Mouse (Mus musculus): ENCODE measurements around the gene Afg3l1. TPM values are rescaled to one million over a fixed set of nuclear protein-coding genes. Genes with fewer than 3 reads are reported as not detected.
A peak's percentile ranks its signal among the peaks of the same experiment; 100 is the strongest.
"Not testable (repeated sequence)": the region's sequence is repeated elsewhere in the genome, so short reads cannot be mapped to it uniquely, and the experiment has no call there.

Gene Afg3l1
- 32.2 and 33.2 TPM in 2 replicates for polyA plus RNA-seq (2014; fragmentation: Nextera tagmentation; extraction: Ambion mirVana)

DNA sequence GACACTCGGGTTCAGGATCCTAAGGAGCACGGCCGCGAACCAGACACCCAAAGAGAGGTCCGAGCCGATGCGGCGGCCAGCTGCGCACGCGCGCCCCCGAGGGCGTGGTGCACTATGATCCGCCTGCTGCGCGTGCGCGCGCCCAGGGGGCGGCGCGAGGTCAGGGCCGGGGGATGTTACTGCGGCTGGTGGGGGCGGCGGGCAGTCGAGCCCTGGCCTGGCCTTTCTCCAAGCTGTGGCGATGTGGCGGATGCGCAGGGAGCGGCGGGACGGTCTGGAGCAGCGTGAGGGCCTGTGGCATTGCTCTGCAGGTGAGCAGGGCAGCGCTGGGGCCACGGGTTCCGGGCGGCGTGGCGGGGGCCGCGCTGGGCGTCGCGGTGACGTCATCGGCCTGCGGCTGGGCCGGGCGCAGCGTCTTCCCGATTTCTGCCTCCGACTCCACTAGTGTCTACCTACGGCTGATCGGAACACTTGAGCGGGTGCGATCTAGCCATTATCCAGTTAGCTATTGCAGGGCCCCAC lies at the start of gene Afg3l1:
TSS of gene Afg3l1 (plus strand) at position 167 of the 522 bp plus-strand sequence.
- peak within 1 kb of the TSS; percentile 92 for H3K9ac ChIP-seq (replicated peaks; ENCODE audit: low read length)
- no peaks in the 10 kb centered on the region; the same call in 1 of the 2 replicates for H3K4me1 ChIP-seq (ENCODE audit: control insufficient read depth, insufficient read depth, low read length)
- peak within 1 kb of the TSS; percentile 84 for H3K4me3 ChIP-seq (ENCODE audit: low read depth, low read length)
- H3K27ac ChIP-seq (replicated peaks; ENCODE audit: low read depth, low read length): peak within 1 kb of the TSS; percentile 84
- no peaks in the 10 kb centered on the region; the same call in none of the 2 replicates for H3K36me3 ChIP-seq (replicated peaks; ENCODE audit: control insufficient read depth, insufficient read depth, low read depth, low read length)
- no peaks in the 10 kb centered on the region for H3K27me3 ChIP-seq (ENCODE audit: control insufficient read depth, insufficient read depth, low read length)
- WGBS: under 1% methylated on average over 58 of the region's 58 CpGs
- no peaks in the 10 kb centered on the region for H3K9me3 ChIP-seq (replicated peaks; ENCODE audit: control insufficient read depth, low read length)
- peak; percentile 88 for ATAC-seq (replicated peaks; ENCODE audit: insufficient number of reproducible peaks, low FRiP score, low TSS enrichment, low read depth)
- DNase-seq (ENCODE audit: low spot score): peak; percentile 93
- H3K4me2 ChIP-seq (ENCODE audit: low read depth, low read length): peak within 1 kb of the TSS; percentile 76

DNA sequence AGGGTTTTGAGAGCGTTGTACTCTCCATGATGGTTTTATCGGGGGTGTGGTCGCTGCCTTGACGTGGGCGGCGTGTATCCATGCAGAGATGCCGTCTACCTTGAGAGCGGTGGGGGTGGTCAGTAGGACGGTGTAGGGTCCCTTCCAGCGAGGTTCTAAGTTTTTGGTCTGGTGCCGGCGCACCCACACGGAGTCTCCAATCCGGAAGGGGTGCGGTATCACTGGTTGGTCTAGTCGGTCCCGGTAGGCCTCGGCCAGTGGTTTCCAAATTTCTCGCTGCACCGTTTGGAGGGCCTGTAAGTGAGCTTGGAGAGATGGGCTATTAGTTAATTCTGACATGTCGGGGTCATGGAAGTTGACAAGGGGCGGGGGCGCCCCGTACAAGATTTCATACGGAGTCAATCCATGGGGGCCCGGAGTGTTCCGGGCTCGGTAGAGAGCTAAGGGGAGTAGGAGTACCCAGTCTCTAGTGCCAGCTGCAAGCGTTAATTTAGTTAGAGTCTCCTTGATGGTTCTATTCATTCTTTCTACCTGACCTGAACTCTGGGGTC lies 49.3 kb upstream of the Afg3l1 start:
- no peak overlapping the region for H3K4me3 ChIP-seq (ENCODE audit: low read depth, low read length)
- 98% methylated on average over 29 of the region's 29 CpGs for WGBS
- H3K4me1 ChIP-seq (ENCODE audit: control insufficient read depth, insufficient read depth, low read length): no peaks in the 10 kb centered on the region
- no peak overlapping the region for H3K4me2 ChIP-seq (ENCODE audit: low read depth, low read length)
- ATAC-seq (replicated peaks; ENCODE audit: insufficient number of reproducible peaks, low FRiP score, low TSS enrichment, low read depth): no peak
- peaks cover 11% of the 10 kb centered on the region for H3K9me3 ChIP-seq (replicated peaks; ENCODE audit: control insufficient read depth, low read length)
- no peak for DNase-seq (ENCODE audit: low spot score)
- H3K27ac ChIP-seq (replicated peaks; ENCODE audit: low read depth, low read length): no peak overlapping the region
- no peaks in the 10 kb centered on the region for H3K27me3 ChIP-seq (ENCODE audit: control insufficient read depth, insufficient read depth, low read length)
- no peaks in the 10 kb centered on the region for H3K36me3 ChIP-seq (replicated peaks; ENCODE audit: control insufficient read depth, insufficient read depth, low read depth, low read length)
- no peak overlapping the region for H3K9ac ChIP-seq (replicated peaks; ENCODE audit: low read length)

DNA sequence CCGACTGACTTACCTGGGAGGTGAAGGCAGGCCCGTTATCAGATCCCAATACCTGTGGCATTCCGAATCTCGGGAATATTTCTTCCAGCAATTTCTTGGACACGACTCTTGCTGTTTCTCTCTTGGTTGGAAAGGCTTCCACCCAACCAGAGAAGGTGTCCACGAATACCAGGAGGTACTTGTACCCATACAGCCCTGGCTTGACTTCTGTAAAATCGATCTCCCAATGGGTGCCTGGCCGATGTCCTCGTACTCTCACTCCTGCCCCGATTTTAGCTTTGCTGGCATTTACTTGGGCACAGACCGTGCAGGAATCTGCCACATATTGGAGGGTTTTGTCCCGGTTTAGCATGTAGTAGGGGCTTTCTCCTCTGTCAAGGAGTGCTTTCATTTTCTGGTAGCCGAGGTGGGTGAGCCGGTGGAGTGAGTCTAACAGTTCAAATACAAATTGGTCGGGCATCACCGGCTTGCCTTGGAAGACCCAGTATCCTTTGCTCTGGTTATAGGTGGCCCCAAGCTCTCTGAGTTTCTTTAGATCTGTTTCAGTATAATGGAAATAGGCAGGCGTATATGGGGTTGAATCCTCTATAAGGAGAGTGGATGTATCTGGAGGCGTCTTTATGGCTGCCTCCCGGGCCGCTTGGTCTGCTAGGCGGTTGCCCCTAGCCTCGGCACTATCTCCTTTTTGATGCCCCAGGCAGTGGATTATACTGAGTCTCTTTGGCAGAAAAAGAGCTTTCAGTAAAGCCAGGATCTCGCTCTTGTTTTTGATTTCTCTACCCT lies 48.6 kb upstream of the Afg3l1 start:
- WGBS: 95% methylated on average over 23 of the region's 23 CpGs
- H3K9ac ChIP-seq (replicated peaks; ENCODE audit: low read length): no peak overlapping the region
- no peak overlapping the region for H3K27ac ChIP-seq (replicated peaks; ENCODE audit: low read depth, low read length)

DNA sequence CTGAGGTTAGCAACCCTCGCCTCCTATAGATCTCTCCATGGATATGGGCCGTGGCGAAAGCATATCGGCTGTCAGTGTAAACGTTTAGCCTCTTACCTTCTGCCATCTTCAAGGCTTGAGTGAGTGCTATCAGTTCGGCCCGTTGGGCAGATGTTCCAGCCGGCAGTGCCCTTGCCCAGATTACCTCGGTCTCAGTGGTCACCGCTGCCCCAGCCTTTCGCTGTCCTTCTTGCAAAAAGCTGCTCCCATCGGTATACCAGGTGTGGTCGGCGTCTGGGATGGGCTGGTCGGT lies 48.0 kb upstream of the Afg3l1 start:
- H3K9me3 ChIP-seq (replicated peaks; ENCODE audit: control insufficient read depth, low read length): peaks cover 11% of the 10 kb centered on the region
- not testable (repeated sequence) for H3K4me3 ChIP-seq (ENCODE audit: low read depth, low read length); H3K27ac ChIP-seq (replicated peaks; ENCODE audit: low read depth, low read length); H3K36me3 ChIP-seq (replicated peaks; ENCODE audit: control insufficient read depth, insufficient read depth, low read depth, low read length); H3K9ac ChIP-seq (replicated peaks; ENCODE audit: low read length); H3K4me1 ChIP-seq (ENCODE audit: control insufficient read depth, insufficient read depth, low read length); H3K4me2 ChIP-seq (ENCODE audit: low read depth, low read length); ATAC-seq (replicated peaks; ENCODE audit: insufficient number of reproducible peaks, low FRiP score, low TSS enrichment, low read depth); DNase-seq (ENCODE audit: low spot score); H3K27me3 ChIP-seq (ENCODE audit: control insufficient read depth, insufficient read depth, low read length)
- WGBS: 97% methylated on average over 15 of the region's 15 CpGs

More for the DNA sequence above, 48.6 kb upstream of the Afg3l1 start:
- Histone ChIP-seq H3K4me1 (ENCODE audit: control insufficient read depth, insufficient read depth, low read length) (no peaks in the 10 kb centered on the region), H3K36me3 (replicated peaks; ENCODE audit: control insufficient read depth, insufficient read depth, low read depth, low read length) (no peaks in the 10 kb centered on the region), H3K4me3 (ENCODE audit: low read depth, low read length) (no peak overlapping the region), H3K27me3 (ENCODE audit: control insufficient read depth, insufficient read depth, low read length) (no peaks in the 10 kb centered on the region), H3K4me2 (ENCODE audit: low read depth, low read length) (no peak overlapping the region), H3K9me3 (replicated peaks; ENCODE audit: control insufficient read depth, low read length) (peaks cover 11% of the 10 kb centered on the region)
- DNase-seq (ENCODE audit: low spot score): no peak
- ATAC-seq (replicated peaks; ENCODE audit: insufficient number of reproducible peaks, low FRiP score, low TSS enrichment, low read depth): no peak

DNA sequence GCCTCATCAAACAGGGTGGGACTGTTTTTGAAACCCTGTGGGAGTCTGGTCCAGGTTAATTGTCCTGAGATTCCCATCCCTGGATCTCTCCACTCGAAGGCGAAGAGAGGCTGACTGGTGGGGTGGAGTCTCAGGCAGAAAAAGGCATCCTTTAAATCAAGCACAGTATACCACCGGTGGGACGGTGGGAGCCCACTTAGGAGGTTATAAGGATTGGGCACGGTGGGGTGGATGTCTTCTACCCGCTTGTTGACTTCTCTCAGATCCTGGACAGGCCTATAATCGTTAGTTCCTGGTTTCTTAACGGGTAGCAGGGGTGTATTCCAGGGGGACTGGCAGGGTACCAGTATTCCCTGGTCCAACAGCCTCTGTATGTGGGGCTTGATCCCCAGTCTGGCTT lies 46.8 kb upstream of the Afg3l1 start:
- not testable (repeated sequence) for DNase-seq (ENCODE audit: low spot score); ATAC-seq (replicated peaks; ENCODE audit: insufficient number of reproducible peaks, low FRiP score, low TSS enrichment, low read depth); H3K4me2 ChIP-seq (ENCODE audit: low read depth, low read length); H3K27me3 ChIP-seq (ENCODE audit: control insufficient read depth, insufficient read depth, low read length); H3K36me3 ChIP-seq (replicated peaks; ENCODE audit: control insufficient read depth, insufficient read depth, low read depth, low read length); H3K4me3 ChIP-seq (ENCODE audit: low read depth, low read length); H3K27ac ChIP-seq (replicated peaks; ENCODE audit: low read depth, low read length); H3K9ac ChIP-seq (replicated peaks; ENCODE audit: low read length); H3K4me1 ChIP-seq (ENCODE audit: control insufficient read depth, insufficient read depth, low read length)
- 89% methylated on average over 7 of the region's 8 CpGs for WGBS
- peaks cover 11% of the 10 kb centered on the region for H3K9me3 ChIP-seq (replicated peaks; ENCODE audit: control insufficient read depth, low read length)

DNA sequence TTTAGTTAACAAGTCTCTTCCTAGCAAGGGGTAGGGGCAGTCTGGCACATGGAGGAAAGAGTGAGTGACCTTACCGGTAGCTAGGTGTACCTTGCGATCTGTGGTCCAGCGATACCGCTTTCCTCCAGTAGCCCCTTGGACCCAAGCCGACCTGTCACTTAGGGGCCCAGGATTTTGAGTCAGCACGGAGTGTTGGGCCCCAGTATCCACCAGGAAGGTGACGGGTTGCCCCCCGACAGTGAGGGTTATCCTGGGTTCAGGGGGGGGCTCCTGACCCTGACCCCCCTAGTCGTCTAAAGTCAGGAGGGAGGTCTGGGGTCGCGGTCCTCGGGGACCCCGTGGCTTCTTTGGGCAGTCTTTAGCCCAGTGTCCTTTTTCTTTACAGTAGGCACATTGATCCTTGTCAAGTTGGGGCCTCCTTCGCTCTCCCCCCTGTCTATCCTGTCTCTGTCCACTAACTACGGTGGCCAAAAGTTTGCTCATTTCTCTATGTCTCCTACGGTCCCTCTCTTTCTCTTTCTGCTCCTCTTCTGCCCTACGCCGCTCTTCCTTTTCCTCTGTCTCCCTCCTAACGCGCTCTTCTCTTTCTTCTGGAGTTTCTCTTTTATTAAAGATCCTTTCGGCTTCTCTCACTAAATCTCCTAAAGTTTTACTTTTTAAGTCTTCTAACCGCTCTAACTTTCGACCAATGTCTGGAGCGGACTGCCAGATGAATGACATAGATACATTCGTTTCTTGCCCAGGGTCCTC lies 45.9 kb upstream of the Afg3l1 start:
- Histone ChIP-seq H3K4me2 (ENCODE audit: low read depth, low read length) (no peak overlapping the region), H3K9me3 (replicated peaks; ENCODE audit: control insufficient read depth, low read length) (peaks cover 11% of the 10 kb centered on the region), H3K4me1 (ENCODE audit: control insufficient read depth, insufficient read depth, low read length) (no peaks in the 10 kb centered on the region), H3K27ac (replicated peaks; ENCODE audit: low read depth, low read length) (no peak overlapping the region), H3K27me3 (ENCODE audit: control insufficient read depth, insufficient read depth, low read length) (no peaks in the 10 kb centered on the region), H3K9ac (replicated peaks; ENCODE audit: low read length) (no peak overlapping the region), H3K36me3 (replicated peaks; ENCODE audit: control insufficient read depth, insufficient read depth, low read depth, low read length) (no peaks in the 10 kb centered on the region), H3K4me3 (ENCODE audit: low read depth, low read length) (no peak overlapping the region)
- WGBS: 94% methylated on average over 25 of the region's 25 CpGs
- ATAC-seq (replicated peaks; ENCODE audit: insufficient number of reproducible peaks, low FRiP score, low TSS enrichment, low read depth) (no peak), DNase-seq (ENCODE audit: low spot score) (no peak)

DNA sequence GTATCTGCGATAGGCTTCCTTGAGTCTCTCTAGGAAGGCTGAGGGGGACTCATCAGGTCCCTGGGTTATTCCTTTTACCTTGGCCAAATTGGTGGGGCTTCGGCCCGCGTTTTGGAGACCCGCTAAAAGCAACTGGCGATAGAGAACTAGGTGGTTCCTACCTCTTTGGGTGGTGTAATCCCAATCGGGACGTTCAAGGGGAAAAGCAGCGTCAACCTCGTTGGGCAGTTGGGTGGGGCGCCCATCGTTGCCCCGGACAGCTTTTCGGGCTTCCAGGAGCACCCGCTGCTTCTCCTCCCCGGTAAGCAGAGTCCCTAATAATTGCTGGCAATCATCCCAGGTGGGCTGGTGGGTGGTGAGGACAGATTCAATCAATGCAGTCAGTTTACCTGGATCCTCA lies 45.3 kb upstream of the Afg3l1 start:
- Histone ChIP-seq H3K27me3 (ENCODE audit: control insufficient read depth, insufficient read depth, low read length) (no peaks in the 10 kb centered on the region), H3K4me1 (ENCODE audit: control insufficient read depth, insufficient read depth, low read length) (no peaks in the 10 kb centered on the region), H3K9me3 (replicated peaks; ENCODE audit: control insufficient read depth, low read length) (peaks cover 11% of the 10 kb centered on the region), H3K4me3 (ENCODE audit: low read depth, low read length) (no peak overlapping the region), H3K9ac (replicated peaks; ENCODE audit: low read length) (no peak overlapping the region), H3K36me3 (replicated peaks; ENCODE audit: control insufficient read depth, insufficient read depth, low read depth, low read length) (no peaks in the 10 kb centered on the region), H3K27ac (replicated peaks; ENCODE audit: low read depth, low read length) (no peak overlapping the region), H3K4me2 (ENCODE audit: low read depth, low read length) (no peak overlapping the region)
- WGBS: 96% methylated on average over 16 of the region's 16 CpGs
- DNase-seq (ENCODE audit: low spot score) (no peak), ATAC-seq (replicated peaks; ENCODE audit: insufficient number of reproducible peaks, low FRiP score, low TSS enrichment, low read depth) (no peak)
